32 mouse cellular contexts compared by ENCODE assay signal in the genomic region with DNA sequence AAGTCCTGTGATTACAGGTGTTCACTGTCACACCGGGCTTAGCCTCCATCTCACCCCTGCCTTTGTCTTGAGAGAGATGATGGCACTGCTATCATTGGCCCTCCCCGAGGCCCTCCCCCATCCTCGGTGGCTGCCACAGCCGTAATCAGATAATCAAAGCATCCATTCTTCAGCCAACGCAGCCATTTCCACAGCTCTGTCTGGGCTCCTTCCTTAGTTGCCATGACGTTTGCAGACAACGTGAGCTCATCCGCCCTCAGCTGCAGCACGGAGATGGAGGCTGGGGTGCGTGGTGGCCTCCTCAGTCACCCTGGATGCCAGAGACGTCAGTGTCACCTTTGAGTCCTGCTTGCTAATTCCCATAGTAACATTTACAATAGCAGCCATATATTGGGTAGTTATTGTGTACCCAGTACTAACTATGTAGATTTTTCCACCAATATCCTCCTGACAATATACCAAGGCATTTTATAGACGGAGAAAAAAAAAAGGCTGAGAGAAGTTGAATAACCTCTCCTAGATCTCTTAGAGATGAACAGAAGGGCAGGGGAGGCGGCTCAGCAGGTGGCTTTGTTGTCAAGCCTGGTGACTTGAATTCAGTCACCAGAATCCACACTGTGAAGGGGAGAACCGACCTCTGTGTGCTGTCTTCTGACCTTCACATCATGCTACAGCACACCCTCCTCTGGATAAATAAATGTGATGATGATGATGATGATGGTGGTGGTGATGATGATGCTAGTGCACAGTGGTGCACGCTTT. TPM values are rescaled to one million over a fixed set of nuclear protein-coding genes. Genes with fewer than 3 reads are reported as not detected.
DNase-seq lines count a peak whose midpoint lies in the region; ATAC-seq and TF ChIP-seq lines count a peak whose summit lies in the region.
"Had no signal": no experiment of that assay in that cellular context is flagged by ENCODE, and none has a peak within 500 bp of the region (broad histone marks: within the 10 kb centered on the region; RNA-seq: fewer than 3 reads in every experiment).

No protein-coding gene starts in this region.

- no peaks in the 10 kb centered on the region; the same call in 1 of the 2 replicates for H3K4me1 ChIP-seq in hindbrain, postnatal 0 days (ENCODE audit: insufficient read depth, low read length)
- 0 out of 2 replicates have a peak, but pooled peaks cover 2% of the 10 kb centered on the region for H3K4me1 ChIP-seq in hindbrain, embryonic 11.5 days (replicated peaks; ENCODE audit: control insufficient read depth, insufficient read depth, low read length)
- H3K4me1 ChIP-seq: intestine, embryonic 15.5 days; kidney, embryonic 15.5 days; liver, embryonic 13.5 days had no signal

- no peaks in the 10 kb centered on the region for H3K36me3 ChIP-seq in hindbrain, postnatal 0 days (ENCODE audit: insufficient read depth, low read length)
- no peaks in the 10 kb centered on the region for H3K36me3 ChIP-seq in hindbrain, embryonic 11.5 days (ENCODE audit: control insufficient read depth, insufficient read depth, low read length)
- H3K36me3 ChIP-seq: embryonic facial prominence, embryonic 13.5 days; forebrain, embryonic 15.5 days; hindbrain, embryonic 13.5 days; intestine, embryonic 15.5 days; kidney, embryonic 15.5 days; limb, embryonic 12.5 days; liver, embryonic 13.5 days; midbrain, embryonic 12.5 days had no signal

- H3K9me3 ChIP-seq in hindbrain, postnatal 0 days (ENCODE audit: low read length), result no peaks in the 10 kb centered on the region
- no peaks in the 10 kb centered on the region for H3K9me3 ChIP-seq in hindbrain, embryonic 11.5 days (ENCODE audit: control insufficient read depth, low read length)
- H3K9me3 ChIP-seq: forebrain, embryonic 15.5 days; intestine, embryonic 15.5 days; kidney, embryonic 15.5 days had no signal

- ATAC-seq in hindbrain, postnatal 0 days, result no peak
- no peak for ATAC-seq in hindbrain, embryonic 11.5 days (ENCODE audit: low FRiP score)
- ATAC-seq: forebrain, embryonic 15.5 days; intestine, embryonic 15.5 days had no signal

- no peak for TF ChIP-seq CTCF in hindbrain, postnatal 0 days (IDR thresholded peaks at IDR 0.05; ENCODE audit: low read depth)

- no peak overlapping the region for H3K4me3 ChIP-seq in hindbrain, postnatal 0 days (ENCODE audit: low read length)
- H3K4me3 ChIP-seq in hindbrain, embryonic 11.5 days (ENCODE audit: low read depth, low read length), result no peak overlapping the region
- H3K4me3 ChIP-seq: embryonic facial prominence, embryonic 13.5 days; forebrain, embryonic 15.5 days; hindbrain, embryonic 13.5 days; intestine, embryonic 15.5 days; kidney, embryonic 15.5 days; limb, embryonic 12.5 days; liver, embryonic 13.5 days; midbrain, embryonic 12.5 days had no signal

- H3K9ac ChIP-seq in hindbrain, postnatal 0 days (replicated peaks; ENCODE audit: low read length), result no peak overlapping the region
- H3K9ac ChIP-seq in hindbrain, embryonic 11.5 days (ENCODE audit: low read depth, low read length), result no peak overlapping the region
- H3K9ac ChIP-seq: embryonic facial prominence, embryonic 13.5 days; forebrain, embryonic 15.5 days; hindbrain, embryonic 13.5 days; intestine, embryonic 15.5 days; kidney, embryonic 15.5 days; limb, embryonic 12.5 days; liver, embryonic 13.5 days; lung, embryonic 14.5 days had no signal

- H3K27me3 ChIP-seq in hindbrain, postnatal 0 days (ENCODE audit: insufficient read depth, low read length), result no peaks in the 10 kb centered on the region
- H3K27me3 ChIP-seq in hindbrain, embryonic 11.5 days (ENCODE audit: control insufficient read depth, insufficient read depth, low read length), result no peaks in the 10 kb centered on the region
- H3K27me3 ChIP-seq: forebrain, embryonic 15.5 days; intestine, embryonic 15.5 days had no signal

- no peak overlapping the region for H3K4me2 ChIP-seq in hindbrain, postnatal 0 days (ENCODE audit: low read depth, low read length)
- no peak overlapping the region for H3K4me2 ChIP-seq in hindbrain, embryonic 11.5 days (replicated peaks; ENCODE audit: low read depth, low read length)
- H3K4me2 ChIP-seq: embryonic facial prominence, embryonic 13.5 days; forebrain, embryonic 15.5 days; heart, embryonic 11.5 days; hindbrain, embryonic 13.5 days; intestine, embryonic 15.5 days; kidney, embryonic 15.5 days; limb, embryonic 12.5 days; liver, embryonic 13.5 days; lung, embryonic 14.5 days; midbrain, embryonic 12.5 days had no signal

- 39% methylated on average over 15 of the region's 15 CpGs for WGBS in hindbrain, postnatal 0 days
- WGBS in hindbrain, embryonic 11.5 days, result 50% methylated on average over 15 of the region's 15 CpGs

- no peak overlapping the region for H3K27ac ChIP-seq in hindbrain, postnatal 0 days
- H3K27ac ChIP-seq in hindbrain, embryonic 11.5 days (ENCODE audit: low read depth, low read length), result no peak overlapping the region
- H3K27ac ChIP-seq: embryonic facial prominence, embryonic 13.5 days; forebrain, embryonic 15.5 days; hindbrain, embryonic 13.5 days; intestine, embryonic 15.5 days; kidney, embryonic 15.5 days; limb, embryonic 12.5 days; liver, embryonic 13.5 days; midbrain, embryonic 12.5 days had no signal

- peak; percentile 57 for DNase-seq in cerebellum, adult 11-12 months
- no peak for DNase-seq in cerebellum, adult 11 months
- DNase-seq in hindbrain, postnatal 0 days (ENCODE audit: low spot score), result peak; percentile 18
- no peak for DNase-seq in hindbrain, embryonic 11.5 days (ENCODE audit: low spot score)
- DNase-seq in right cerebral cortex, adult 18-20 months, result peak; percentile 67
- DNase-seq in right cerebral cortex, postnatal 14 days, result no peak
- peak; percentile 52 to 61 for DNase-seq in cerebellum, postnatal 14 days
- DNase-seq in urinary bladder, postnatal 25 days (ENCODE audit: low spot score), result no peak
- DNase-seq: heart, postnatal 10 days; kidney, postnatal 4 days; liver, embryonic 13.5 days; lung, embryonic 14.5 days; lung, postnatal 36 days; retina, postnatal 1 day had no signal

RNA-seq across cellular contexts. Expression of a gene that starts 8.1 kb away (rescaled TPM):
- 95.4 and 114 TPM in 2 replicates for total RNA-seq in hindbrain, postnatal 0 days (2014; rRNA removed)
- polyA plus RNA-seq in hindbrain, postnatal 0 days (2015; fragmentation: Nextera tagmentation; extraction: Ambion mirVana), result 16.2 and 16.9 TPM in 2 replicates
- polyA plus RNA-seq in hindbrain, embryonic 11.5 days (2014; fragmentation: Nextera tagmentation; extraction: Ambion mirVana), result 2.9 and 3.4 TPM in 2 replicates
- total RNA-seq: monocyte, adult 5-6 weeks had no signal

RNA-seq across cellular contexts. Expression of a gene that starts 29.1 kb away (rescaled TPM):
- not detected in 2 replicates for total RNA-seq in hindbrain, postnatal 0 days (2014; rRNA removed)
- polyA plus RNA-seq in hindbrain, postnatal 0 days (2015; fragmentation: Nextera tagmentation; extraction: Ambion mirVana), result not detected in 2 replicates
- not detected in 2 replicates for polyA plus RNA-seq in hindbrain, embryonic 11.5 days (2014; fragmentation: Nextera tagmentation; extraction: Ambion mirVana)
- total RNA-seq: adrenal gland, adult 18-20 months; adrenal gland, postnatal 4 days; CH12.LX; gastrocnemius, adult 18-20 months; gastrocnemius, postnatal 4 days; heart, postnatal 10 days; layer of hippocampus, postnatal 25 days; monocyte, adult 5-6 weeks had no signal
- polyA plus RNA-seq: embryonic facial prominence, embryonic 13.5 days; forebrain, embryonic 15.5 days; heart, embryonic 11.5 days; hindbrain, embryonic 13.5 days; kidney, embryonic 15.5 days; limb, embryonic 12.5 days; liver, embryonic 13.5 days; lung, embryonic 14.5 days; midbrain, embryonic 12.5 days; neural tube, embryonic 11.5 days; spleen, adult 2 months; stomach, embryonic 14.5 days had no signal

RNA-seq across cellular contexts. Expression of a gene that starts 42.6 kb away (rescaled TPM):
- not detected in 2 replicates for total RNA-seq in hindbrain, postnatal 0 days (2014; rRNA removed)
- not detected in 2 replicates for polyA plus RNA-seq in hindbrain, postnatal 0 days (2015; fragmentation: Nextera tagmentation; extraction: Ambion mirVana)
- polyA plus RNA-seq in hindbrain, embryonic 11.5 days (2014; fragmentation: Nextera tagmentation; extraction: Ambion mirVana), result not detected in 2 replicates
- total RNA-seq: adrenal gland, adult 18-20 months; adrenal gland, postnatal 4 days; CH12.LX; gastrocnemius, adult 18-20 months; gastrocnemius, postnatal 4 days; heart, postnatal 10 days; layer of hippocampus, postnatal 25 days; monocyte, adult 5-6 weeks had no signal
- polyA plus RNA-seq: embryonic facial prominence, embryonic 13.5 days; forebrain, embryonic 15.5 days; heart, embryonic 11.5 days; hindbrain, embryonic 13.5 days; intestine, embryonic 15.5 days; kidney, embryonic 15.5 days; limb, embryonic 12.5 days; liver, embryonic 13.5 days; lung, embryonic 14.5 days; midbrain, embryonic 12.5 days; neural tube, embryonic 11.5 days; spleen, adult 2 months; stomach, embryonic 14.5 days had no signal

RNA-seq across cellular contexts. Expression of a gene that starts 48.6 kb away (rescaled TPM):
- 0.86 and 3.1 TPM in 2 replicates for total RNA-seq in hindbrain, postnatal 0 days (2014; rRNA removed)
- polyA plus RNA-seq in hindbrain, postnatal 0 days (2015; fragmentation: Nextera tagmentation; extraction: Ambion mirVana), result 0.85 and 1.0 TPM in 2 replicates
- 0.42 and 0.78 TPM in 2 replicates for polyA plus RNA-seq in hindbrain, embryonic 11.5 days (2014; fragmentation: Nextera tagmentation; extraction: Ambion mirVana)

Comparison
In these comparisons a context has a peak if more than half of its experiments do, and no peak if none do; other contexts are left out.
1. DNase-seq: peak in cerebellum, adult 11-12 months (single experiment), hindbrain, postnatal 0 days (single experiment), right cerebral cortex, adult 18-20 months (single experiment) and cerebellum, postnatal 14 days (2 of 2); none in cerebellum, adult 11 months (single experiment), hindbrain, embryonic 11.5 days (single experiment), right cerebral cortex, postnatal 14 days (single experiment) and urinary bladder, postnatal 25 days (single experiment).